ENCODE assay signal across 8 mouse cellular contexts in the genomic region with DNA sequence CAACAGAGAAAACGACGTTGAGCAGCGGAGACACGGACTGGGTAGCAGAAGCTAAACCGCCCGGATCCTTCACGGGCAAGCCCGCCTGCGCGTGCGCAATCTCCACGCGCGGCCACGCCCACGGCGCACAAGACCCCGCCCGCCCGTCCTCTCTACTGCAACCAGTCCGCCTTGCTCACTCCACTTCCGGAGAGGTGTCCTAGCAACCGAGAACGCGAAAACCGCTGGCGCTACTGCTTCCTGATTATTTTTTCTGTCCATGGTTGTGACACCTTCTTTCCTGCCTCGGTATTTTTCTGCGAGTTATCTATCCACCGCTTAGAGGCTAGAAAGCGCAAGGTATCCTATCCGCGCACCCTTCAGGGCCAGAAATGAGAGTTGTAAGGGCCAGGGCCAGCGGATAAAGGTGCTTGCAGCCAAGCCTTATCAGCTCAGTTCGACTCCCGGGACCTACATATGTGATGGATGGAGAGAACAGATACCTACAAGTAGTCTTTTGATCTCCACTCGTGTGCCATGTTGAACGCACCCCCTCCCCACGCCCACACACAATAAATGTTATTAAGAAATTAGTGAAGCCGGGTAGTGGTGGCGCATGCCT. TPM values are rescaled to one million over a fixed set of nuclear protein-coding genes. Genes with fewer than 3 reads are reported as not detected.
DNase-seq lines count a peak whose midpoint lies in the region; ATAC-seq and TF ChIP-seq lines count a peak whose summit lies in the region.

A gene (minus strand): TSS at position 89 of the 601 bp plus-strand sequence.

- H3K27ac ChIP-seq in gastrocnemius, adult 2 months = peak within 1 kb of the TSS; percentile 60
- H3K27ac ChIP-seq in hindbrain, postnatal 0 days = peak within 1 kb of the TSS; percentile 91
- H3K27ac ChIP-seq in left cerebral cortex, adult 2 months = peak within 1 kb of the TSS; percentile 38

- H3K4me2 ChIP-seq in hindbrain, postnatal 0 days (ENCODE audit: low read depth, low read length) = peak within 1 kb of the TSS; percentile 72

- 11% methylated on average over 41 of the region's 41 CpGs for WGBS in hindbrain, postnatal 0 days

- H3K4me1 ChIP-seq in hindbrain, postnatal 0 days (ENCODE audit: insufficient read depth, low read length) = peaks cover 7% of the 10 kb centered on the region; the same call in 1 of the 2 replicates

- no peaks in the 10 kb centered on the region for H3K9me3 ChIP-seq in hindbrain, postnatal 0 days (ENCODE audit: low read length)

- H3K9ac ChIP-seq in hindbrain, postnatal 0 days (replicated peaks; ENCODE audit: low read length) = peak within 1 kb of the TSS; percentile 74

- H3K27me3 ChIP-seq in hindbrain, postnatal 0 days (ENCODE audit: insufficient read depth, low read length) = no peaks in the 10 kb centered on the region

- H3K36me3 ChIP-seq in hindbrain, postnatal 0 days (ENCODE audit: insufficient read depth, low read length) = no peaks in the 10 kb centered on the region

- no peak for TF ChIP-seq CTCF in gastrocnemius, adult 2 months (IDR thresholded peaks at IDR 0.05)
- no peak for TF ChIP-seq CTCF in hindbrain, postnatal 0 days (IDR thresholded peaks at IDR 0.05; ENCODE audit: low read depth)
- TF ChIP-seq CTCF in left cerebral cortex, adult 2 months (IDR thresholded peaks at IDR 0.05) = no peak

- ATAC-seq in common myeloid progenitor, adult 5-6 weeks (replicated peaks; ENCODE audit: low read depth, poor library complexity, severe bottlenecking) = peak; percentile 97
- peak; percentile 96 for ATAC-seq in hindbrain, postnatal 0 days
- ATAC-seq in megakaryocyte, adult 5-6 weeks (ENCODE audit: poor library complexity, severe bottlenecking) = peak; percentile 99

- H3K4me3 ChIP-seq in gastrocnemius, adult 2 months = peak within 1 kb of the TSS; percentile 77
- H3K4me3 ChIP-seq in hindbrain, postnatal 0 days (ENCODE audit: low read length) = peak within 1 kb of the TSS; percentile 67
- H3K4me3 ChIP-seq in left cerebral cortex, adult 2 months = peak within 1 kb of the TSS; percentile 53

- intact Hi-C loops in gastrocnemius, adult 2 months (cut with DNase I) = loop anchor here (10.0 kb wide), 1 partner anchor 696 kb away; no protein-coding TSS in a partner anchor
- intact Hi-C loops in left cerebral cortex, adult 2 months (cut with DNase I) = loop anchor here (10.0 kb wide), 1 partner anchor 706 kb away; no protein-coding TSS in a partner anchor

- peak; percentile 98 for DNase-seq in ZHBTc4 (ENCODE audit: low read depth, low spot score)
- DNase-seq in gastrocnemius, adult 2 months = peak; percentile 95
- DNase-seq in hindbrain, postnatal 0 days (ENCODE audit: low spot score) = peak; percentile 97
- peak; percentile 94 to 95 for DNase-seq in left cerebral cortex, adult 2 months (ENCODE audit: extremely low spot score in 1 of 2, low spot score in 2 of 2)
- DNase-seq in right cerebral cortex, adult 2 months (ENCODE audit: low spot score in 2 of 2) = peak; percentile 95 to 97
- DNase-seq in urinary bladder, postnatal 14 days (ENCODE audit: low spot score) = peak; percentile 96

RNA-seq across cellular contexts. Expression of the gene that starts here (rescaled TPM):
- total RNA-seq in common myeloid progenitor, adult 5-6 weeks (2017) = 6.3 and 8.5 TPM in 2 replicates
- 1 to 10 TPM; 2.5 to 3.8 TPM for total RNA-seq in gastrocnemius, adult 2 months (2021)
- total RNA-seq in hindbrain, postnatal 0 days (2014; rRNA removed) = 36.2 and 39.2 TPM in 2 replicates
- polyA plus RNA-seq in hindbrain, postnatal 0 days (2015; fragmentation: Nextera tagmentation; extraction: Ambion mirVana) = 91.9 and 104 TPM in 2 replicates
- 10 to 100 TPM; 45.5 to 54.9 TPM for total RNA-seq in left cerebral cortex, adult 2 months (2021)
- 3.6 and 3.8 TPM in 2 replicates for total RNA-seq in megakaryocyte, adult 5-6 weeks (2015)
- 3.2 and 4.4 TPM in 2 replicates for total RNA-seq in megakaryocyte, adult 5-6 weeks (2017)

Comparison
In these comparisons a context has a peak if more than half of its experiments do, and no peak if none do; other contexts are left out.
1. Peak in every context shown above with its lines: DNase-seq, ATAC-seq, H3K4me3 ChIP-seq and H3K27ac ChIP-seq.
2. H3K27ac ChIP-seq: peak in every context shown above with its lines; median percentile 91 in hindbrain, postnatal 0 days; 60 in gastrocnemius, adult 2 months; 38 in left cerebral cortex, adult 2 months.